Mouse (Mus musculus): ENCODE measurements around the gene Met. TPM values are rescaled to one million over a fixed set of nuclear protein-coding genes. Genes with fewer than 3 reads are reported as not detected.

The Met gene
- total RNA-seq, 4 experiments from 2014 or later: 1.1 to 2.5 (median 1.7) TPM

DNA sequence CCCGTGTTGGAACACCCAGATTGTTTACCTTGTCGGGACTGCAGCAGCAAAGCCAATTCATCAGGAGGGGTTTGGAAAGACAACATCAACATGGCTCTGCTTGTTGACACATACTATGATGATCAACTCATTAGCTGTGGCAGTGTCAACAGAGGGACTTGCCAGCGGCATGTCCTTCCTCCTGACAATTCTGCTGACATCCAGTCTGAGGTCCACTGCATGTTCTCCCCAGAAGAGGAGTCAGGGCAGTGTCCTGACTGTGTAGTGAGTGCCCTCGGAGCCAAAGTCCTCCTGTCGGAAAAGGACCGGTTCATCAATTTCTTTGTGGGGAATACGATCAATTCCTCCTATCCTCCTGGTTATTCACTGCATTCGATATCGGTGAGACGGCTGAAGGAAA lies 27.9 kb downstream of the Met start:
- no peak for DNase-seq (ENCODE audit: low spot score)

GRCm38 (mm10) chr6:17492062-17492461 lies 28.5 kb downstream of the Met start:
- no peak for DNase-seq (ENCODE audit: low spot score)

GRCm38 (mm10) chr6:17495413-17495812 lies 31.8 kb downstream of the Met start:
- no peak for DNase-seq (ENCODE audit: low spot score)

GRCm38 (mm10) chr6:17497366-17497765 lies 33.8 kb downstream of the Met start:
- DNase-seq (ENCODE audit: low spot score): no peak

GRCm38 (mm10) chr6:17498801-17499200 lies 35.2 kb downstream of the Met start:
- DNase-seq (ENCODE audit: low spot score): no peak

- no peak for DNase-seq (ENCODE audit: low spot score)
Observed at GRCm38 (mm10) chr6:17501440-17501839, 37.8 kb downstream of the Met start.

DNA sequence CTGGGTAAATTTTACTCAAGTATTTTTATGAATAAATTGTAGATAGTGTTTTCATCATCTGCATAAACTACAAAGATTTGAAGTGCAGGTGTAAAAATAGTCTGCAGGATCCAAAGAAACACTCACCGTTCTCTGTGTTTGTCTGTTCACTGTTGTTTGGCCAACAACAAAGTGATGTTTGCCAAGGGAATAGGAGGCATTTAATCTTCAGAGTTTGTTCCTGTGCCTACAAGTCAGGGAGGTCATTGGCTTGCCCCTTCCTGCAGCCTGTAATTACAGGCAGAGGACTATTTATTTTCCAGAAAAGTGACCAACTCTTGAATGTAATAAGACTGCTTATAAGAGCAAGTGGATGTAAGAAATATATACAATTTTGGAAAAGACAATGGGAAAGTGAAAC lies 38.7 kb downstream of the Met start:
- no peak for DNase-seq (ENCODE audit: low spot score)

GRCm38 (mm10) chr6:17503724-17504123 lies 40.1 kb downstream of the Met start:
- no peak for DNase-seq (ENCODE audit: low spot score)

DNA sequence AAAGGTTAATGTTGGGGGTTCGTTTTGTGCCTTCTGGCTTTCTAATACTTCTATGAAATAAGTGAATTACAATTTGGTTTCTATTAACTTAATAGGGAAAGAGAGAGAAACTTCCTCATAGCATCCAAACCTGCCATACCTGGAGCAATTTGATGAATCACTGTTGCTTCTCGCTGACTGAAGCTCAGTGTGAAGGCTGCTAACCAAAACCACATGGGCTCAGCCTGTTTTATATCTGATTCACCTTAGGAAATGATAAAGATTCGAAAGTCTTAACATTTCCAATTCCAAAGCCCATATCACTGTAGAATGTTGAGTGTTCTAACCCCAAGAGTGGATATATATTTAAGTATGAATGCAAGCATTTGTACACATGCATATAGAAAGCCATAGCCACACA lies 41.9 kb downstream of the Met start:
- DNase-seq (ENCODE audit: low spot score): no peak

DNA sequence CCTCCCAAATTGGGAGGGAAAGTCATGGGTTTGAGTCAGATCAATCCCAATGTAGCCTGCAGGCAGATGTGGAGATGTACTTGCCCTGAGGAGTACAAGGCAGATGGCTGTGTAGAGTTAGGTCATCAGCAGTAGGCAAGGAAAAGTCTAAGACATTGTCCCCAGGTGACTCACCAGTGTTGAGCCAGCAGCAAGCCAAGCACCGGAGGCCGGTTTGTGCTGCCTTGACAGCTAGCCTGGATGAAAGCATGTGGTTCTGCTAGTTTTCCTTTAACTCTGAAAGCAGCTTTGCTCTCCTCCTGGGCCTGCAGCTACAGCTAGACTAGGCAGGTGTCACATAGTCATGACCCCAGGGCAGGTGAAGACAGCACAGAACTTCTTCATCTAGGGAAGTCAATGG lies 43.2 kb downstream of the Met start:
- no peak for DNase-seq (ENCODE audit: low spot score)

DNA sequence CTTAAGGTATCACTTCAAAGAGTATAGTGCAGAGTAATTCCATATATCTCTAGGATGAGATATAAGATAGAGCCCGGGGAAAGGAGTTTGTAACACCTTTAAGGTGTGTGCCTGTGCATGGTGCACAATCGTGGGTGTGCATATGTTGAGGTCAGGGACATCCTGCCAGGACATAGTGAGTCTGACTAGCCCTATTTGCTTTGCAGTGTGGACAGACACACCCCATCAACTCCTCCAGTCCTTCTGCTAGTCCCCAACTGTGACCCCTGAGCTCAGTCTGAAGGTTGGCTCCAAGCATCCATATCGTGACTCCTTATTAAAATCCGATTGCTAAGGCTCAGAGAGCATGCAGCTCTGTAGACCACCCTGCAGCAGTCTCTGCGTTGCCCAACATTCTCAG lies 44.6 kb downstream of the Met start:
- DNase-seq (ENCODE audit: low spot score): no peak

DNA sequence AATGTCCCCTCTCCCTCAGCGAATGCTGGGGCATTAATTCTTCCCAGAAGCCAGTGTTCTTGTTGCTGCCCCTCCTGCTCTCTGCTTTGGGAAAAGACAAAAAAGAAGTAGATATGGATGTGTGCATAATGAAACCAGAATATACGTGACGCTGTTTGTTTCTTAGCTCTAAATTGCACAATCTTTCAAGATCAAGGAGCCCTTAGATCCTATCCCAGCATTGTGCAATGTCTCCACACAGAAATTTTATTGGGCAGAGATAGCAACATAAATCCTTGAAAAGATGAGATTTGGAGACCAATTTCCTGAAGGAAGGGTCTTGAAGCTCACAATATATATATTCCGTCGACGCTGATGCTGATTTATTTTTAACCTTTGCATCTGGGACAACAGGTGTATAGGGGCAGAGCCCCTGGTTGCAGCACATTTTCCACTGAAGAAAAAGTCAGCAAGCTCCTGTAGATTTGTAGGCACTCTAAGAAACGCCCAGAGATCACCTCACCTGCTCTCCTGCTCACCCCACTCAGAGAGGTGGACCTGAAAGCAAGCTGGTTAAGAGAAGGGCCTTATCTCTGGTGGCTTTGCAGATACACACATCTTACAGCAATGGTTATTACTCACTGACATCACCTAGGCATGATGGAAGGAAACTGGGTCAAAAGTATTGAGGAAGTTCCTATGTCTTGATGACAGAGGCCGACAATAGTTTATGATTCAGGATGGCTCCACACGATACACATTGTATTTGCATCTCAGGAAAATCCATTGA lies 45.2 kb downstream of the Met start:
- DNase-seq (ENCODE audit: low spot score): no peak

DNA sequence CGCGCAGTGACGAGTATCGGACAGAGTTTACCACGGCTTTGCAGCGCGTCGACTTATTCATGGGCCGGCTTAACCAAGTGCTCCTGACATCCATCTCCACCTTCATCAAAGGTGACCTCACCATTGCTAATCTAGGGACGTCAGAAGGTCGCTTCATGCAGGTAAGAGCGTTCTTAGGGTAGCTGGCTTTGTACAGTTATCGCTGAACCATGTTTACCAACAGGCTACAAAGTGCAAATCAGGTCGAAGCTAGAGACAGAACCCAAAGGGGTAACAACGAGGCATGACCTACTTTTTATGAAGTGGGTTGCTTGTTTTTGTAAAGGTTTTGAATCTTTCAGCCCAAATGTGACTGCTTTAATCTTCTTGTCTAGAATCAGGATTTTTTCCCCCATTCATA lies 49.8 kb downstream of the Met start:
- DNase-seq (ENCODE audit: low spot score): no peak

DNA sequence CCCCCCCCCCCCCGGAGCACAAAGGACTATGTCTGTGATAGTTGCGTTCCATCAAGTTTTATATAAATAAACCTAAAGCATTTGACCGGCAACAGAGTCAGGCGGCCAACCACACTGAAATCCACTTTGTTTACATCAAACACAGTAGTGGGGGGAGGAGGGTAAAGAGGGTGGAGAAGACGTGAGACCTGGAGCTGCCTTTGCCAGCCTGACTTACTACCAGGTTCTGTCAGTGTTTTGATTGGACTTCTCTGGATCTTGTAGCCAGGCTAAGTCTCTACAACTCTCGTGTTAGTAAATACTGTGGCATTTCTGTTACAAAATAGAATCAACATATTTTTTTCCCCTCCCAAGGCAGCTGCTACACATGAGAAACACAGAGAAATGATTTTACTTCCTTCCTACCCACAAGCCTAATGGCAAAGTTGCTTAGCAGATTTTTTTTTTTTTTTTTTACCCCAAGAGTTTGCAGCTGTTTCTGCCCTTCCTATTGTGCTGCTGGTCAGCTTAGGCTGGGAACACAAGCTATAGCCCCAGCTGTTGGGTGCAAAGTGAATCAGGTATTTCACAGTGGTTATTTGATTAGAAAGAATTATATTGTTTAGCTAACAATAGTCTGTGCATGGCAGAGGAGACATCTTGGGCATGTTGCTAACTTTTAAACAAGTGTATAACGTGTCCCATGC lies 52.3 kb downstream of the Met start:
- DNase-seq (ENCODE audit: low spot score): no peak

- DNase-seq (ENCODE audit: low spot score): no peak
Observed at GRCm38 (mm10) chr6:17521901-17522717, 58.5 kb downstream of the Met start.

GRCm38 (mm10) chr6:17522917-17523316 lies 59.3 kb downstream of the Met start:
- no peak for DNase-seq (ENCODE audit: low spot score)

GRCm38 (mm10) chr6:17529490-17530269 lies 66.1 kb downstream of the Met start:
- DNase-seq (ENCODE audit: low spot score): peak; percentile 19

GRCm38 (mm10) chr6:17541615-17542014 lies 78.0 kb downstream of the Met start:
- DNase-seq (ENCODE audit: low spot score): no peak

GRCm38 (mm10) chr6:17542383-17542782 lies 78.8 kb downstream of the Met start:
- no peak for DNase-seq (ENCODE audit: low spot score)

- no peak for DNase-seq (ENCODE audit: low spot score)
Observed at GRCm38 (mm10) chr6:17545480-17545879, 81.9 kb downstream of the Met start.

GRCm38 (mm10) chr6:17546341-17546740 lies 82.7 kb downstream of the Met start:
- DNase-seq (ENCODE audit: low spot score): no peak

DNA sequence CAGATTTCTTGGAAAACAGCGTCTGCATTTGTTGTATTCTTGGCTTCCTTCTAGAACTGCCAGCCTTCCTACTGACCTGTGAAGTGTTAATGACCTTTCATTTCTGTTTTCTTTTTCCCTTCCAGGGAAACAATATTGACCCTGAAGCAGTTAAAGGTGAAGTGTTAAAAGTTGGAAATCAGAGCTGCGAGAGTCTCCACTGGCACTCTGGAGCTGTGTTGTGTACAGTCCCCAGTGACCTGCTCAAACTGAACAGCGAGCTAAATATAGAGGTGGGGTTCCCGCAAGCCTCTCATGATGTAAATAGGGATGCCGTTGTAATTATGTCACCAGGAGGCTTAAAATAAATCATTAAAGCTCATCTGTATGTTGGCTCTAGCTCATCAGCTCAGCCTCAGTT lies 83.2 kb downstream of the Met start:
- DNase-seq (ENCODE audit: low spot score): peak; percentile 29
